Comparison of ENCODE assay signal across 8 mouse cellular contexts in the genomic region with DNA sequence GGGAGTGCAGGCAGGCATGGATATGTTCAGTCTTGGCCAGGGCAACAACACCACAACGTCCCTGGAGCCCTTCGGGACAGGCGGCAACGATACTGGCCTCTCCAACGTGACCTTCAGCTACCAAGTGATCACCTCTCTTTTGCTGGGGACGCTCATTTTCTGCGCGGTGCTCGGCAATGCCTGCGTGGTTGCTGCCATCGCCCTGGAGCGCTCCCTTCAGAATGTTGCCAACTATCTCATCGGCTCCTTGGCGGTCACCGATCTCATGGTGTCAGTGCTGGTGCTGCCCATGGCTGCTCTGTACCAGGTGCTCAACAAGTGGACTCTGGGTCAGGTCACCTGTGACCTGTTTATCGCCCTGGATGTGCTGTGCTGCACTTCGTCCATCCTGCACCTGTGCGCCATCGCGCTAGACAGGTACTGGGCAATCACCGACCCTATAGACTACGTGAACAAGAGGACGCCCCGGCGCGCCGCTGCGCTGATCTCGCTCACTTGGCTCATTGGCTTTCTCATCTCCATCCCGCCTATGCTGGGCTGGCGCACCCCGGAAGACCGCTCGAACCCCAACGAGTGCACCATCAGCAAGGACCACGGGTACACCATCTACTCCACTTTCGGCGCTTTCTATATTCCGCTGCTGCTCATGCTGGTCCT. TPM values are rescaled to one million over a fixed set of nuclear protein-coding genes. Genes with fewer than 3 reads are reported as not detected.
DNase-seq lines count a peak whose midpoint lies in the region; ATAC-seq lines count a peak whose summit lies in the region.

No protein-coding gene starts in this region.

- no peak overlapping the region for H3K27ac ChIP-seq in heart, embryonic 15.5 days
- no peak overlapping the region for H3K27ac ChIP-seq in forebrain, embryonic 15.5 days (replicated peaks)
- no peak overlapping the region for H3K27ac ChIP-seq in neural tube, embryonic 15.5 days (replicated peaks)

- 1% methylated on average over 39 of the region's 39 CpGs for WGBS in heart, embryonic 15.5 days
- WGBS in forebrain, embryonic 15.5 days, result 1% methylated on average over 39 of the region's 39 CpGs
- WGBS in neural tube, embryonic 15.5 days, result under 1% methylated on average over 39 of the region's 39 CpGs

- no peaks in the 10 kb centered on the region for H3K9me3 ChIP-seq in heart, embryonic 15.5 days (replicated peaks)
- H3K9me3 ChIP-seq in forebrain, embryonic 15.5 days, result no peaks in the 10 kb centered on the region
- no peaks in the 10 kb centered on the region for H3K9me3 ChIP-seq in neural tube, embryonic 15.5 days (replicated peaks)

- peak; percentile 39; the same call in 1 of the 2 replicates for ATAC-seq in heart, embryonic 15.5 days (replicated peaks; ENCODE audit: insufficient number of reproducible peaks, insufficient read depth, low FRiP score, low read depth)
- ATAC-seq in forebrain, embryonic 15.5 days (replicated peaks), result peak; percentile 60
- peak; percentile 72 for ATAC-seq in neural tube, embryonic 15.5 days (ENCODE audit: low FRiP score)

- DNase-seq in heart, adult 11 months, result no peak
- DNase-seq in left cerebral cortex, postnatal 14 days (ENCODE audit: low spot score in 2 of 2), result peak; percentile 25 to 30
- DNase-seq in lung, postnatal 25 days (ENCODE audit: low spot score), result no peak
- DNase-seq in ovary, postnatal 10 days (ENCODE audit: low spot score), result no peak
- DNase-seq in urinary bladder, adult 18-20 months (ENCODE audit: low spot score in 2 of 2), result no peak

- H3K4me1 ChIP-seq in heart, embryonic 15.5 days (replicated peaks), result no peaks in the 10 kb centered on the region
- peaks cover 26% of the 10 kb centered on the region for H3K4me1 ChIP-seq in forebrain, embryonic 15.5 days
- H3K4me1 ChIP-seq in neural tube, embryonic 15.5 days, result peaks cover 17% of the 10 kb centered on the region

- intact Hi-C loops in left cerebral cortex, postnatal 14 days (cut with DNase I), result loop anchor here (5.0 kb wide), 3 partner anchors 838 to 1473 kb away; no protein-coding TSS in a partner anchor

- no peaks in the 10 kb centered on the region for H3K36me3 ChIP-seq in heart, embryonic 15.5 days
- H3K36me3 ChIP-seq in forebrain, embryonic 15.5 days, result no peaks in the 10 kb centered on the region
- no peaks in the 10 kb centered on the region for H3K36me3 ChIP-seq in neural tube, embryonic 15.5 days

- peaks cover 47% of the 10 kb centered on the region for H3K27me3 ChIP-seq in heart, embryonic 15.5 days
- H3K27me3 ChIP-seq in forebrain, embryonic 15.5 days, result peaks cover 35% of the 10 kb centered on the region
- H3K27me3 ChIP-seq in neural tube, embryonic 15.5 days (replicated peaks), result peaks cover 44% of the 10 kb centered on the region

- no peak overlapping the region for H3K9ac ChIP-seq in heart, embryonic 15.5 days
- peak overlapping the region; percentile 45 for H3K9ac ChIP-seq in forebrain, embryonic 15.5 days (replicated peaks)
- peak overlapping the region; percentile 51 for H3K9ac ChIP-seq in neural tube, embryonic 15.5 days (replicated peaks)

- H3K4me2 ChIP-seq in heart, embryonic 15.5 days, result no peak overlapping the region
- H3K4me2 ChIP-seq in forebrain, embryonic 15.5 days (replicated peaks), result peak overlapping the region; percentile 83
- peak overlapping the region; percentile 89 for H3K4me2 ChIP-seq in neural tube, embryonic 15.5 days

- H3K4me3 ChIP-seq in heart, embryonic 15.5 days, result no peak overlapping the region
- peak overlapping the region; percentile 44 for H3K4me3 ChIP-seq in forebrain, embryonic 15.5 days
- H3K4me3 ChIP-seq in neural tube, embryonic 15.5 days (replicated peaks), result peak overlapping the region; percentile 51

RNA-seq across cellular contexts. Expression of a gene that starts 0.9 kb away (rescaled TPM):
- polyA plus RNA-seq in heart, embryonic 15.5 days (2015; fragmentation: Nextera tagmentation; extraction: Ambion mirVana), result not detected in 2 replicates
- 1.0 and 1.3 TPM in 2 replicates for polyA plus RNA-seq in forebrain, embryonic 15.5 days (2015; fragmentation: Nextera tagmentation; extraction: Ambion mirVana)
- total RNA-seq in left cerebral cortex, postnatal 14 days (2021), result 10 to 100 TPM; 12.5 to 15.0 TPM
- 3.8 and 5.1 TPM in 2 replicates for polyA plus RNA-seq in neural tube, embryonic 15.5 days (2015; fragmentation: Nextera tagmentation; extraction: Ambion mirVana)

Comparison
In these comparisons a context has a peak if more than half of its experiments do, and no peak if none do; other contexts are left out.
1. DNase-seq: peak in left cerebral cortex, postnatal 14 days (2 of 2); none in heart, adult 11 months (single experiment), lung, postnatal 25 days (single experiment), ovary, postnatal 10 days (single experiment) and urinary bladder, adult 18-20 months (0 of 2).
2. Peak in every context shown above with its lines, with median percentiles within 50 percentile points of each other: ATAC-seq.